Mouse (Mus musculus): ENCODE measurements around the gene Map3k4. TPM values are rescaled to one million over a fixed set of nuclear protein-coding genes. Genes with fewer than 3 reads are reported as not detected.
"Not testable (repeated sequence)": the region's sequence is repeated elsewhere in the genome, so short reads cannot be mapped to it uniquely, and the experiment has no call there.

Map3k4 gene
- polyA plus RNA-seq, 1 experiment from 2014 or later, result 35.9 TPM

GRCm38 (mm10) chr17:12295926-12296325, 22.7 kb downstream of the Map3k4 start:
- not testable (repeated sequence) for ATAC-seq (ENCODE audit: low FRiP score); H3K36me3 ChIP-seq (replicated peaks; ENCODE audit: control insufficient read depth, insufficient read depth); H3K9ac ChIP-seq; H3K27ac ChIP-seq; H3K4me3 ChIP-seq (replicated peaks; ENCODE audit: low read length); H3K9me3 ChIP-seq (ENCODE audit: control insufficient read depth, low read length); DNase-seq (ENCODE audit: low spot score); H3K27me3 ChIP-seq (ENCODE audit: control insufficient read depth, insufficient read depth, low read length); H3K4me2 ChIP-seq (replicated peaks)
- 91% methylated on average over 5 of the region's 5 CpGs for WGBS
- peaks cover 41% of the 10 kb centered on the region for H3K4me1 ChIP-seq (replicated peaks; ENCODE audit: control insufficient read depth, insufficient read depth, low read length)

GRCm38 (mm10) chr17:12294424-12294823, 24.2 kb downstream of the Map3k4 start:
- Histone ChIP-seq H3K4me2 (replicated peaks) (no peak overlapping the region), H3K4me1 (replicated peaks; ENCODE audit: control insufficient read depth, insufficient read depth, low read length) (peaks cover 36% of the 10 kb centered on the region), H3K4me3 (replicated peaks; ENCODE audit: low read length) (no peak overlapping the region), H3K27ac (no peak overlapping the region), H3K36me3 (replicated peaks; ENCODE audit: control insufficient read depth, insufficient read depth) (no peaks in the 10 kb centered on the region), H3K27me3 (ENCODE audit: control insufficient read depth, insufficient read depth, low read length) (no peaks in the 10 kb centered on the region), H3K9me3 (ENCODE audit: control insufficient read depth, low read length) (no peaks in the 10 kb centered on the region), H3K9ac (no peak overlapping the region)
- DNase-seq (ENCODE audit: low spot score) (no peak), ATAC-seq (ENCODE audit: low FRiP score) (no peak)
- WGBS, result 90% methylated on average over 7 of the region's 7 CpGs

GRCm38 (mm10) chr17:12293571-12293970, 25.0 kb downstream of the Map3k4 start:
- DNase-seq (ENCODE audit: low spot score) (no peak), ATAC-seq (ENCODE audit: low FRiP score) (no peak)
- Histone ChIP-seq H3K27me3 (ENCODE audit: control insufficient read depth, insufficient read depth, low read length) (no peaks in the 10 kb centered on the region), H3K4me1 (replicated peaks; ENCODE audit: control insufficient read depth, insufficient read depth, low read length) (peaks cover 33% of the 10 kb centered on the region), H3K4me3 (replicated peaks; ENCODE audit: low read length) (no peak overlapping the region), H3K27ac (no peak overlapping the region), H3K4me2 (replicated peaks) (no peak overlapping the region), H3K9me3 (ENCODE audit: control insufficient read depth, low read length) (no peaks in the 10 kb centered on the region), H3K9ac (no peak overlapping the region), H3K36me3 (replicated peaks; ENCODE audit: control insufficient read depth, insufficient read depth) (no peaks in the 10 kb centered on the region)
- WGBS, result 60% methylated on average over 6 of the region's 6 CpGs

GRCm38 (mm10) chr17:12292877-12293276, 25.7 kb downstream of the Map3k4 start:
- Histone ChIP-seq H3K36me3 (replicated peaks; ENCODE audit: control insufficient read depth, insufficient read depth) (no peaks in the 10 kb centered on the region), H3K4me1 (replicated peaks; ENCODE audit: control insufficient read depth, insufficient read depth, low read length) (peaks cover 33% of the 10 kb centered on the region), H3K27me3 (ENCODE audit: control insufficient read depth, insufficient read depth, low read length) (no peaks in the 10 kb centered on the region), H3K9me3 (ENCODE audit: control insufficient read depth, low read length) (no peaks in the 10 kb centered on the region), H3K27ac (no peak overlapping the region), H3K4me3 (replicated peaks; ENCODE audit: low read length) (no peak overlapping the region), H3K9ac (no peak overlapping the region), H3K4me2 (replicated peaks) (no peak overlapping the region)
- no peak for DNase-seq (ENCODE audit: low spot score)
- WGBS, result 86% methylated on average over 8 of the region's 8 CpGs
- no peak for ATAC-seq (ENCODE audit: low FRiP score)

- no peaks in the 10 kb centered on the region for H3K9me3 ChIP-seq (ENCODE audit: control insufficient read depth, low read length)
- H3K36me3 ChIP-seq (replicated peaks; ENCODE audit: control insufficient read depth, insufficient read depth), result no peaks in the 10 kb centered on the region
- DNase-seq (ENCODE audit: low spot score) (no peak), ATAC-seq (ENCODE audit: low FRiP score) (no peak)
- WGBS, result 79% methylated on average over 1 of the region's 1 CpGs
- H3K9ac ChIP-seq, result no peak overlapping the region
- H3K27ac ChIP-seq, result no peak overlapping the region
- no peak overlapping the region for H3K4me2 ChIP-seq (replicated peaks)
- no peaks in the 10 kb centered on the region for H3K27me3 ChIP-seq (ENCODE audit: control insufficient read depth, insufficient read depth, low read length)
- H3K4me1 ChIP-seq (replicated peaks; ENCODE audit: control insufficient read depth, insufficient read depth, low read length), result peaks cover 33% of the 10 kb centered on the region
- no peak overlapping the region for H3K4me3 ChIP-seq (replicated peaks; ENCODE audit: low read length)
Observed at GRCm38 (mm10) chr17:12292356-12292755, 26.2 kb downstream of the Map3k4 start.

GRCm38 (mm10) chr17:12291151-12291550, 27.4 kb downstream of the Map3k4 start:
- peak overlapping the region; percentile 26 for H3K4me2 ChIP-seq (replicated peaks)
- H3K36me3 ChIP-seq (replicated peaks; ENCODE audit: control insufficient read depth, insufficient read depth), result no peaks in the 10 kb centered on the region
- H3K9ac ChIP-seq, result no peak overlapping the region
- DNase-seq (ENCODE audit: low spot score) (no peak), ATAC-seq (ENCODE audit: low FRiP score) (peak; percentile 54; the same call in 1 of the 2 replicates)
- H3K4me3 ChIP-seq (replicated peaks; ENCODE audit: low read length), result no peak overlapping the region
- 79% methylated on average over 7 of the region's 7 CpGs for WGBS
- no peaks in the 10 kb centered on the region for H3K9me3 ChIP-seq (ENCODE audit: control insufficient read depth, low read length)
- H3K27ac ChIP-seq, result peak overlapping the region; percentile 68
- no peaks in the 10 kb centered on the region for H3K27me3 ChIP-seq (ENCODE audit: control insufficient read depth, insufficient read depth, low read length)
- peaks cover 33% of the 10 kb centered on the region for H3K4me1 ChIP-seq (replicated peaks; ENCODE audit: control insufficient read depth, insufficient read depth, low read length)

GRCm38 (mm10) chr17:12290735-12291134, 27.9 kb downstream of the Map3k4 start:
- peak overlapping the region; percentile 26 for H3K4me2 ChIP-seq (replicated peaks)
- DNase-seq (ENCODE audit: low spot score) (peak; percentile 76), ATAC-seq (ENCODE audit: low FRiP score) (peak; percentile 94)
- no peak overlapping the region for H3K4me3 ChIP-seq (replicated peaks; ENCODE audit: low read length)
- peaks cover 33% of the 10 kb centered on the region for H3K4me1 ChIP-seq (replicated peaks; ENCODE audit: control insufficient read depth, insufficient read depth, low read length)
- H3K36me3 ChIP-seq (replicated peaks; ENCODE audit: control insufficient read depth, insufficient read depth), result no peaks in the 10 kb centered on the region
- H3K9ac ChIP-seq, result no peak overlapping the region
- WGBS, result 24% methylated on average over 10 of the region's 10 CpGs
- H3K27me3 ChIP-seq (ENCODE audit: control insufficient read depth, insufficient read depth, low read length), result no peaks in the 10 kb centered on the region
- peak overlapping the region; percentile 68 for H3K27ac ChIP-seq
- no peaks in the 10 kb centered on the region for H3K9me3 ChIP-seq (ENCODE audit: control insufficient read depth, low read length)

GRCm38 (mm10) chr17:12289836-12290235, 28.8 kb downstream of the Map3k4 start:
- not testable (repeated sequence) for H3K9me3 ChIP-seq (ENCODE audit: control insufficient read depth, low read length); H3K9ac ChIP-seq; DNase-seq (ENCODE audit: low spot score); H3K4me2 ChIP-seq (replicated peaks); ATAC-seq (ENCODE audit: low FRiP score); H3K27me3 ChIP-seq (ENCODE audit: control insufficient read depth, insufficient read depth, low read length); H3K27ac ChIP-seq; H3K36me3 ChIP-seq (replicated peaks; ENCODE audit: control insufficient read depth, insufficient read depth); H3K4me3 ChIP-seq (replicated peaks; ENCODE audit: low read length)
- WGBS, result 92% methylated on average over 1 of the region's 1 CpGs
- peaks cover 33% of the 10 kb centered on the region for H3K4me1 ChIP-seq (replicated peaks; ENCODE audit: control insufficient read depth, insufficient read depth, low read length)

- Histone ChIP-seq H3K27me3 (ENCODE audit: control insufficient read depth, insufficient read depth, low read length) (no peaks in the 10 kb centered on the region), H3K4me2 (replicated peaks) (no peak overlapping the region), H3K9me3 (ENCODE audit: control insufficient read depth, low read length) (no peaks in the 10 kb centered on the region), H3K4me3 (replicated peaks; ENCODE audit: low read length) (no peak overlapping the region), H3K27ac (no peak overlapping the region), H3K9ac (no peak overlapping the region), H3K4me1 (replicated peaks; ENCODE audit: control insufficient read depth, insufficient read depth, low read length) (peaks cover 26% of the 10 kb centered on the region), H3K36me3 (replicated peaks; ENCODE audit: control insufficient read depth, insufficient read depth) (no peaks in the 10 kb centered on the region)
- DNase-seq (ENCODE audit: low spot score), result no peak
- ATAC-seq (ENCODE audit: low FRiP score), result no peak
- WGBS, result 85% methylated on average over 4 of the region's 4 CpGs
Observed at GRCm38 (mm10) chr17:12288871-12289270, 29.7 kb downstream of the Map3k4 start.

- ATAC-seq (ENCODE audit: low FRiP score), result no peak
- H3K4me1 ChIP-seq (replicated peaks; ENCODE audit: control insufficient read depth, insufficient read depth, low read length), result no peaks in the 10 kb centered on the region
- 94% methylated on average over 10 of the region's 10 CpGs for WGBS
- H3K27me3 ChIP-seq (ENCODE audit: control insufficient read depth, insufficient read depth, low read length), result no peaks in the 10 kb centered on the region
- H3K27ac ChIP-seq, result no peak overlapping the region
- H3K9ac ChIP-seq, result no peak overlapping the region
- DNase-seq (ENCODE audit: low spot score), result no peak
- no peak overlapping the region for H3K4me3 ChIP-seq (replicated peaks; ENCODE audit: low read length)
- H3K9me3 ChIP-seq (ENCODE audit: control insufficient read depth, low read length), result peaks cover 5% of the 10 kb centered on the region; the same call in 1 of the 2 replicates
- no peak overlapping the region for H3K4me2 ChIP-seq (replicated peaks)
- H3K36me3 ChIP-seq (replicated peaks; ENCODE audit: control insufficient read depth, insufficient read depth), result peaks cover 26% of the 10 kb centered on the region
Observed at GRCm38 (mm10) chr17:12279810-12280209, 38.8 kb downstream of the Map3k4 start.

All from hindbrain, embryonic 14.5 days (tissue).